In genomic region chr8:120190810-120191413, GRCm38 (mm10) we compare ENCODE assay signal across 9 mouse cellular contexts. TPM values are rescaled to one million over a fixed set of nuclear protein-coding genes. Genes with fewer than 3 reads are reported as not detected.
DNase-seq lines count a peak whose midpoint lies in the region; ATAC-seq and TF ChIP-seq lines count a peak whose summit lies in the region.
"Had no signal": no experiment of that assay in that cellular context is flagged by ENCODE, and none has a peak within 500 bp of the region (broad histone marks: within the 10 kb centered on the region; RNA-seq: fewer than 3 reads in every experiment).

No protein-coding gene starts in this region.

- peak overlapping the region; percentile 25 for H3K9ac ChIP-seq in hindbrain, embryonic 12.5 days

- no peak for TF ChIP-seq CTCF in lung, adult 2 months (IDR thresholded peaks at IDR 0.05; ENCODE audit: insufficient read depth, low read length)

- TF ChIP-seq POLR2A in lung, adult 2 months (IDR thresholded peaks at IDR 0.05; ENCODE audit: borderline replicate concordance, extremely low read depth, low read depth, low read length), result no peak

- H3K27ac ChIP-seq in hindbrain, embryonic 12.5 days, result peak overlapping the region; percentile 72

- H3K9me3 ChIP-seq in hindbrain, embryonic 12.5 days (replicated peaks), result no peaks in the 10 kb centered on the region
- H3K9me3 ChIP-seq: G1E had no signal

- H3K4me2 ChIP-seq in hindbrain, embryonic 12.5 days (replicated peaks), result peak overlapping the region; percentile 41

- ATAC-seq in hindbrain, embryonic 12.5 days (ENCODE audit: low FRiP score), result peak; percentile 78

- no peaks in the 10 kb centered on the region for H3K36me3 ChIP-seq in hindbrain, embryonic 12.5 days
- H3K36me3 ChIP-seq: G1E had no signal

- WGBS in hindbrain, embryonic 12.5 days, result 29% methylated on average over 19 of the region's 20 CpGs
- 27% methylated on average over 20 of the region's 20 CpGs for WGBS in lung, adult 2 months

- peak; percentile 95 for DNase-seq in MN1 (ENCODE audit: low spot score)
- peak; percentile 89 to 92 for DNase-seq in cerebellum, postnatal 14 days
- DNase-seq in frontal cortex, postnatal 25 days (ENCODE audit: low spot score in 2 of 2), result peak; percentile 51 to 80
- DNase-seq in layer of hippocampus, adult 9-11 months, result peak; percentile 88
- peak; percentile 94 for DNase-seq in lung, adult 2 months
- DNase-seq in ovary, postnatal 36 days (ENCODE audit: low spot score), result peak; percentile 95
- no peak for DNase-seq in natural killer cell, adult 2 months (ENCODE audit: low spot score in 2 of 2)

- H3K27me3 ChIP-seq in hindbrain, embryonic 12.5 days, result 0 out of 2 replicates have a peak, but pooled peaks cover 4% of the 10 kb centered on the region

- peak overlapping the region; percentile 8; the same call in 1 of the 2 replicates for H3K4me3 ChIP-seq in hindbrain, embryonic 12.5 days
- H3K4me3 ChIP-seq in lung, adult 2 months (replicated peaks; ENCODE audit: extremely low read depth, low read depth, low read length), result peak overlapping the region; percentile 20

- H3K4me1 ChIP-seq in hindbrain, embryonic 12.5 days, result peaks cover 26% of the 10 kb centered on the region
- H3K4me1 ChIP-seq in lung, adult 2 months (ENCODE audit: control insufficient read depth, insufficient read depth, low read length), result peaks cover 16% of the 10 kb centered on the region

RNA-seq across cellular contexts. Expression of gene Fam92b, which starts 13.6 kb away (rescaled TPM):
- polyA plus RNA-seq in hindbrain, embryonic 12.5 days (2016; fragmentation: Nextera tagmentation; extraction: Ambion mirVana), result 1.6 and 3.0 TPM in 2 replicates
- 9.0 and 10.2 TPM in 2 replicates for polyA plus RNA-seq in lung, adult 2 months (2012; rRNA removed)
- polyA plus RNA-seq: G1E had no signal

RNA-seq across cellular contexts. Expression of gene Gse1, which starts 37.3 kb away (rescaled TPM):
- polyA plus RNA-seq in hindbrain, embryonic 12.5 days (2016; fragmentation: Nextera tagmentation; extraction: Ambion mirVana), result 22.4 and 24.0 TPM in 2 replicates
- 35.6 and 39.6 TPM in 2 replicates for polyA plus RNA-seq in lung, adult 2 months (2012; rRNA removed)

Comparison
In these comparisons a context has a peak if more than half of its experiments do, and no peak if none do; other contexts are left out.
1. DNase-seq: peak in MN1 (single experiment), cerebellum, postnatal 14 days (2 of 2), frontal cortex, postnatal 25 days (2 of 2), layer of hippocampus, adult 9-11 months (single experiment), lung, adult 2 months (single experiment) and ovary, postnatal 36 days (single experiment); none in natural killer cell, adult 2 months (0 of 2).